Mouse (Mus musculus): ENCODE results near the gene Olfr521.
"Not testable (repeated sequence)": the region's sequence is repeated elsewhere in the genome, so short reads cannot be mapped to it uniquely, and the experiment has no call there.

Gene Olfr521

DNA sequence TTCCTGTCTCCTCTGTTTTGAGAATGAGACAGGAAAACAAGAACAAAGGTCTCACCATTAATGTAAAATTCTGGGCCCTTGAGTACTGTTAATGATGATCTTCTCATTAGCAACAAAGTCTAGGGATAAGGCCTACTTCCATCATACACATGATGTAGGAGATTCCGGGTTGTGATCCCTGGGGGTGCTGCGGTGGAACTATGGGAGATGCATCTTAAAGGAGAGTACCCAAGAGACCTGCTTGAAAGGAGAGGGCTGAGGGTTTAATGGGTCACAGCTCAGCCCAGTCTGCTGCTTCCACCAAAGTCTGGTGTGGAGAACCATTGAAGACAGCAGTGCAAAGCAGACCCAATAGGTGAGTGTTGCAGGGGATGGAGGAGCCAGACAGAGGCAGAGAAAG, at the start of gene Olfr521:
Gene Olfr521, plus strand, starts transcription at position 301 of the 400 bp plus-strand sequence.
- DNase-seq (ENCODE audit: low spot score) = no peak

- DNase-seq (ENCODE audit: low spot score) = no peak
Measured at GRCm38 (mm10) chr7:99716536-99716935, 46.8 kb upstream of the Olfr521 start.

DNA sequence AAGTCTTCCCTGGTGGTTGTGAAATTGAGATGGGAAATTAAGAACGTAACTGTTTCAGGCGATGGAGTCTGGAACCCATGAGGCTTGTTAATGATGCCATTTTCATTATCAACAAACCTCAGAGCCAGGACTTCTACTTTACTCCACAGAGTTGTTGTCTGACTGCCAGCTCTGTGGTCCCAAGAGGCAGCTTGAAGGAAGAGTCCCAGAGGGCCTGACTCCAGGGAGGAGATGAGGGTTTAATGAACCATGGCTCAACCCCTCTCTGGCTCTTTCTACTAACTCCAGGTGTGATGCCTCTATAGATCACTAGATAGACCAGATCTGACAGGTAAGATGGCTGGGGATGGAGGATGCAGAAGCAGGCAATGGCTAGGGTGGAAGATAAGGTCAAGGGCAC, 33.3 kb upstream of the Olfr521 start, which contains the start of gene Olfr520:
Gene Olfr520, plus strand, starts transcription at position 301 of the 400 bp plus-strand sequence.
- DNase-seq (ENCODE audit: low spot score) = no peak

DNA sequence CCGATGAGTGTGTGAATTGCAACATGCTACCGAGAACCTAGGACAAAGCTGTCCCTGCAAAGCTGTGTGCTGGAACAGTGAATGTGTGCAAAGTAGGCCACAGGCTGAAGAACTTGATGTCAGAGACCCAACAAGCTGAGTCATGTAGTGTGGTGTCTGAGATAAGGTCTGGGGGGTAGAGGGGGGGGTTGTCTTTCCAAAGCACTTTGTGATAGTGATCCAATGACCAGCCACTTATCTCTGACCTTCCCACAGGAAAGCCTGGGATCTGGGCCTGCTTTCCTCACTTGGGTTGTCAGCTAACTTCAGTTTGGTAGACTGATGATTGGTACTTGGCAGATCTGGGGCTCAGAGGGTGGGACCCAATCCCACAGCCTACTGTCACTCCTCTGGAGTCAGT, 28.7 kb upstream of the Olfr521 start:
- no peak for DNase-seq (ENCODE audit: low spot score)

DNA sequence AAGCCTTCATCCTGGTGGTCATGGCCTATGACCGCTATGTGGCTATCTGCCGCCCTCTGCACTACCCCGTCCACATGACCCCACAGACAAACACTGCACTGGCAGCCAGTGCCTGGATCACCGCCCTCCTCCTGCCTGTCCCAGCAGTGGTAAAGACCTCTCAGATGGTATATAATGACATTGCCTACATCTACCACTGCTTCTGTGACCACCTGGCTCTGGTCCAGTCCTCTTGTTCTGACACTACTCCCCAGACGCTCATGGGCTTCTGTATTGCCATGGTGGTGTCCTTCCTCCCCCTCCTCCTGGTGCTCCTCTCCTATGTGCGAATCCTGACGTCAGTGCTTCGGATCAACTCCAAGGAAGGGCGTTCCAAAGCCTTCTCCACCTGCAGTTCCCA, 27.8 kb upstream of the Olfr521 start:
- not testable (repeated sequence) for DNase-seq (ENCODE audit: low spot score)

- DNase-seq (ENCODE audit: low spot score) = no peak
Measured at GRCm38 (mm10) chr7:99739276-99739675, 24.0 kb upstream of the Olfr521 start.

DNA sequence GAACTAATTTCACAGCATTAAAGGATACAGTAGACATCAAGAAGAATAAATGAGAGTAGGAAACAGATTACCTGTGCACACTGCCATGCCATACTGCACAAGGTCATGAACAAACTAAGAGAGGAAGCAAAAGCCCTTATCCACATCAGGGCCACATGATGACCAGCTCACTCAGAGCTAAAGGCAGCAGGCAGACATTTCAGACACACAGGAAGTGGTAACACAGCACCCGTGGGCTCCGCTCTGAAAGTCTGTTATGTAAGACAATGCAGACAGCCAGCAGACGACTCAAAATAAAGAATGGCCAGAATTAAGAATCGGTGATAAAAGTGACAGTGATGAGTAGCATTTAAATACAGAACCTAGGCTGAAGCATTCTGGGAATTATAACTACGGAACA, 18.1 kb downstream of the Olfr521 start:
- no peak for DNase-seq (ENCODE audit: low spot score)

GRCm38 (mm10) chr7:99781916-99782315, 18.6 kb downstream of the Olfr521 start:
- no peak for DNase-seq (ENCODE audit: low spot score)

DNA sequence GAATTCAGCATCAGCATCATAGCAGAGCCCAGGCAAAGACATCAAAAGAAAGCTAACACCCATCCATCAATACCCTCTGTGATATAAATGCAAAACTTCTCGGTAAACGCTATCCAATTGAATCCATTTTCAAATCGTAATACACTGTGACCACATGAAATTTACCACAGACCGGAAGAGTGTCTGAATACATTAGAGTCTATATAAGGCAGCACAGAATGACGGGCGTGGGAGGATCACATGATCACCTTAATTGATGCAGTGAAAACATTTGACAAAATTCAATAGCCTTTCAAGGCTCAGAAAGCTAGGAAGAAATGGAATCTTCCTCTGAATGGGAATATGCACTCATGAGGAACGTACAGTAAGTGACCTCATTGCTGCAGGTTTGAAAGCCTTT, 20.1 kb downstream of the Olfr521 start:
- no peak for DNase-seq (ENCODE audit: low spot score)

DNA sequence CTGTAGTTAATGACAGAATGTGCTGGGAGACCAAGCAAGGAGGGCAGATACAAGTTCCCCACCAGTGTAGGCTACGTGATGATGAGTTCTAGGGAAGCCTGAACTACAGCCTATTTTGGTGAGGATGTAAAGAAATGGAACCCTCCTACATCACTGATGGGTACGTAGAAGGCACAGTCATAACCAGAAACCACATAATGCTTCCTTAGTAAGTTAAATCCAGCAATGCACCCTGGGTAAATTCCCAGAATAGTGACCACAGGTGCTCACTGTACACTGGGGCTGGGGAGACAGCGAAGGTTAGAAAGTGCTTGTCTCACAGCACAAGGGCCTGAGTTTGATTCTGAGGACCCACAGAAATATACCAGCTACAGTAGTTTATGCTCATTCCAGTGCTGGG, 22.2 kb downstream of the Olfr521 start:
- no peak for DNase-seq (ENCODE audit: low spot score)

- DNase-seq (ENCODE audit: low spot score) = no peak
Measured at GRCm38 (mm10) chr7:99786774-99787173, 23.5 kb downstream of the Olfr521 start.

GRCm38 (mm10) chr7:99787935-99788334, 24.6 kb downstream of the Olfr521 start:
- no peak for DNase-seq (ENCODE audit: low spot score)

DNA sequence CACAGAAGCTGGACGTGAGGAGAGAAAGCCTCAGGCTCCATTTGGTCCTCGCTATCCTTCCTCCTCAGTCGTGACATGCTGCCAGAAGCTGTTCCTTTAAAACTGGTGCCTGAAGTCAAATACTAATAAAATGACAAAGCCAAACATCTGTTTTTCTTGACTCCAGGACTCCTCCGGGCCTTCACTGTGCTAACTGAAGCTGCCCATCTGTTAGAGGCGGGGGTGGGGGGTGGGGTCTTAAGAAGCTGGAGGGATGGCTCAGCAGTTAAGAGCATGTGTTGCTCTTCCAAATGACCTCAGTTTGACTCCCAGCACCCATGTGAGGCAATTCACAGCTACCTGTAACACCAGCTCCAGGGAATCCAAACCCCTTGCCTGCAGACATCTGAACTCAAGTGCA, 25.3 kb downstream of the Olfr521 start:
- no peak for DNase-seq (ENCODE audit: low spot score)

- DNase-seq (ENCODE audit: low spot score) = no peak
Measured at GRCm38 (mm10) chr7:99790816-99791215, 27.5 kb downstream of the Olfr521 start.

DNA sequence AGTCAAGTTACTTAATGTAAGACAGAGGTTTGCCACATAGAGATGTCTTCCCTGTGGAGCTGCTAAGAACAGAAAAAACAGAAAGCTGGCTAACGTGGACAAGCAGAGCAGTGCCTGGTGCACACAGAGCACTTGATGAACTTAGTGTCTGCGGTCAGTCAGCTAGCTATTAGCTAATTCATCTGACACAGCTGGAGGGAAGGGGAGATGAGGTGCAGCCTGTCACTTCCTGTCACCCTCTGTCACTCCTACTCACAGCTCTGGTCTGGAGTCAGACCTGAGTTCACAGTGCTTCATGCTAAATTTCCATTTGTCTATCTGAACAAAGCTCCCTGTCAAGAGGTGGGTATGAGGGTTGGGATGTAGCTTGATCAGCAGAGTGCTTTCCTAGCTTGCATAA, 30.8 kb downstream of the Olfr521 start:
- no peak for DNase-seq (ENCODE audit: low spot score)

DNA sequence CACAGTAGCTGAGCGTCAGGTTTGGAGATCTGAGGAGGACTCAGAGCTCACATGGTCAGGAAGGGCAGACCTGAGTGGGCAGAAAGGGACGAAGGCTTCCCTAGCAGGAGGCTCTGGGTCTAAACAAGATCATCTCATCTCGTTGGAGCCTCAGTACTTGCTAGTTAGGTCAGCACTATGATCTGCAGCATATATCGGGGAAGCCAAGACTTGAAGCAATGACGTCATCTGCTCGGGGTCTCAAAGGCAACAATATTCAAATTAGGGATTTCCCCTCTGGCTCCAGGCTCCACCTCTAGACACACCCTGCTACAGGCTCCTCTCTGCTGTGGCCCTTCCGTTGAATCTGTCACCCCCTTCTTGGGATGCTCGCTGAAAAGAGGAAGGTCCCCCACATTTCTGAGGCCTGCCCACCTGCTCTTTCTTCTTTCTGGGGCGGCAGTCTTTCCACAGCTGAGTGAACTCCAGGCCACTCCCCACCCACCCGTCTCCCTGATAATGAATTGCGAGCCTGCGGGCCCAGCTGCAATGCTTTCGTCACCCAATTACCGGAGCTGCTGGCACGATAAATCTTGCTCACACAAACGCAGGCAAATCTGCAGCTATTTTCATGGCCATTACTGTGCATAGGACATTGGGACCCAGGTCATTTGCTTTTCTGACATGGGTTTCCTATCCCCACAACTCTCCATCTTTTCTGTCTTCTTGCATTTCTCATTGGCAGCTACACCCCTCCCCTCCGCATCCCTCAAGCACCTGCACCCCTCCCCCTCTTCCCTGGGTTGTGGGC, 32.1 kb downstream of the Olfr521 start:
- no peak for DNase-seq (ENCODE audit: low spot score)

DNA sequence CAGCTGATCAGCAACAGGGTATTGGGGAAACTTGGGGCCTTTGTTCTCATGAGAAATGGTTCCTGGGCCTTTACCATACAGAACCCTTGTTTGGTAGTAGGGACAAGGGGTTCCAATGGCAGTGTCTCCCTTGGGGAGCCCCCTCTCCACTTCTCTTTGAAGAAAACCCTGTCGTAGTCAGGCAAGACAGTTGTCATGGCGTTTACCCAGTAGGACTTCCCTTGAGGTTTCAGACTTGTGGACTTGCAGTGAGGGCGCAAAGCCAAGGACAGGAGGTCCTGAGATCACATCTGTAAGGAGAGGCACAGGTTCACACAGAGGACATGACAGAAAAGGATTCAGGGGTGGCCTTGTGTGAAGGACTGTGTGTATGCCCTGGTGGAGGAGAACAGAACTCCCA, 33.2 kb downstream of the Olfr521 start:
- DNase-seq (ENCODE audit: low spot score) = no peak

- DNase-seq (ENCODE audit: low spot score) = no peak
Measured at GRCm38 (mm10) chr7:99797261-99797660, 34.0 kb downstream of the Olfr521 start.

DNA sequence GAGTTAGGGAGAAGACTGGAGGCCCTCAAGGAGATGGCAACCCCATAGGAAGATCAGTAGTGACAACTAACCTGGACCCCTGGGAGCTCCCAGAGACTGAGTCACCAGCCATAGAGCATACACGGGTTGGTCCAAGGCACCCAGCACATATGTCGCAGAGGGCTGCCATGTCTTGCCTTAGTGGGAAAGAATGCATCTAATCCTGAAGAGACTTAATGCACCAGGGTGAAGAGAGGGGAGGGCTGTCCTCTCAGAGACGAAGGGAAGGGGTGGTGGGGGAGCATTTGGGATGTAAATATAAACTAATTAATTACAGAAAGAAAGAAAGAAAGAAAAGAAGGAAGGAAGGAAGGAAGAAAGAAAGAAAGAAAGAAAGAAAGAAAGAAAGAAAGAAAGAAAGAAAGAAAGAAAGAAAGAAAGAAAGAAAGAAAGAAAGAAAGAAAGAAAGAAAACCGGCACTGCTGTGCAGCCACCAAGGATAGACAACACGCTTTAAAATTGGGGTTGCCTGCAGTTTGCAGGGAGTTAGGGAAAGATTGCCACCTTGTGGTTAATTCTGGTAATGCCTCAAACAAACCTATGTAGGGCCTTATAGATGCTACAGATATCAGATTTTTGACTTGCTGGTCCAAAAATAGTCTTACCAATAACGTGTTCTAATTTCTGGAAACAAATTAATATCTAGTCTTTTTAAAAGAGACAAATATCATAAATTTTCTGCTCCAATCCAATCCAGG, 34.8 kb downstream of the Olfr521 start:
- DNase-seq (ENCODE audit: low spot score) = peak; percentile 73

- no peak for DNase-seq (ENCODE audit: low spot score)
Measured at GRCm38 (mm10) chr7:99799118-99799517, 35.8 kb downstream of the Olfr521 start.

DNA sequence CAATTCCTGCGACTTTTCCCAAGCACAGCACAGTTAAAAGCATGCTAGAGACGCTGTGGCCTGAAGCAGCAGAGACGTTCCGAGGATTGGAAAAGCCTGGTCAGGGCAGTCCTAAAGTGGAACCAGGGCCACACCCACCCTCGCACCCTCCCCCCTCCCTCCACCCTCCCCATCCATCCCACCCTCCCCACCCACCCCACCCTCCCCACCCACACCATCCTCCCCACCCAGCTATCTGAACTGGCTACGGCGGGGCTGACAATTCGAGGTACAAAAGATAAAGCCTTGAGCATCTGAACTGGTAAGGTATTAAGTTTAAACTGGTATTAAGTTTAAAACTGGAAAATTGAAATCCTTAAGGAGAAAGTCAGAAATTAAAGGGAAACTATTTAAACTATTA, 40.2 kb downstream of the Olfr521 start:
- no peak for DNase-seq (ENCODE audit: low spot score)

DNA sequence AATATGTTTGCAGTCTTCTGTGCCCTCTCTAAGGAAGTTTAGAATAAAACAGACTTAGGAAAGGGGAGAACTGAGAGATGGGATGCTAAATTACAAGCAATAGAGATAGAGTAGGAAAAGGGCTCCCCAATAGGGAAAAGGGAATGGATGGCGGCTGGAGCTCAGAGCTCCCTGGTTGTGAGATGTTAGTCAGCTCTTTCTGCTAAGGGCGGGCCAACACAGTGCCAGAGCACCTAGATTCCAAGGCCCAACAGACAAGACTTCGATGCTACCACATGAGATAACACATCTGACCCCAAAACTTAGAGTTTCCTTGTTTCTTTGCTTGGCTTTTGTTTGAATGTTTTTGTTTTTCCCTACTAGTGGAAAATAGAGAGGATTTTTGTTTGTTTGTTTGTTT, 40.7 kb downstream of the Olfr521 start:
- DNase-seq (ENCODE audit: low spot score) = not testable (repeated sequence)

GRCm38 (mm10) chr7:99805340-99805739, 42.0 kb downstream of the Olfr521 start:
- DNase-seq (ENCODE audit: low spot score) = no peak
